Mouse (Mus musculus): ENCODE measurements around the gene Fam205a2. TPM values are rescaled to one million over a fixed set of nuclear protein-coding genes. Genes with fewer than 3 reads are reported as not detected.
"Not testable (repeated sequence)": the region's sequence is repeated elsewhere in the genome, so short reads cannot be mapped to it uniquely, and the experiment has no call there.

The Fam205a2 gene
- polyA plus RNA-seq (2015; fragmentation: Nextera tagmentation; extraction: Ambion mirVana): not detected in 2 replicates

- ATAC-seq (ENCODE audit: low FRiP score, low TSS enrichment); H3K4me2 ChIP-seq (replicated peaks; ENCODE audit: low read depth, low read length): not testable (repeated sequence)
- no CpG with 5 or more reads among the region's 1 CpGs for WGBS
Observed at GRCm38 (mm10) chr4:42528075-42528474, at the start of gene Fam205a2. Gene Fam205a2 (minus strand): TSS chr4:42528175.

More at GRCm38 (mm10) chr4:42528075-42528474, at the start of gene Fam205a2:
- H3K9ac ChIP-seq (replicated peaks; ENCODE audit: low read length); H3K4me3 ChIP-seq (ENCODE audit: low read length); H3K27me3 ChIP-seq (ENCODE audit: insufficient read depth, low read length); H3K4me1 ChIP-seq (ENCODE audit: insufficient read depth, low read length); H3K9me3 ChIP-seq (ENCODE audit: low read length); H3K36me3 ChIP-seq (ENCODE audit: insufficient read depth, low read length); H3K27ac ChIP-seq (ENCODE audit: low read length): not testable (repeated sequence)

Other genes with a start within 250 kb of the Fam205a2 start
- not detected in 2 replicates for gene Gm21953, start 233.9 kb downstream of the Fam205a2 start, polyA plus RNA-seq (2015; fragmentation: Nextera tagmentation; extraction: Ambion mirVana)
- not detected in 2 replicates for gene Fam205a3, start 209.8 kb downstream of the Fam205a2 start, polyA plus RNA-seq (2015; fragmentation: Nextera tagmentation; extraction: Ambion mirVana)
- not detected in 2 replicates for gene Gm21586, start 88.8 kb downstream of the Fam205a2 start, polyA plus RNA-seq (2015; fragmentation: Nextera tagmentation; extraction: Ambion mirVana)
- not detected in 2 replicates for gene Gm2163, start 61.4 kb downstream of the Fam205a2 start, polyA plus RNA-seq (2015; fragmentation: Nextera tagmentation; extraction: Ambion mirVana)
- gene Gm10591, start 84.0 kb upstream of the Fam205a2 start, polyA plus RNA-seq (2015; fragmentation: Nextera tagmentation; extraction: Ambion mirVana): 0.64 and 0.65 TPM in 2 replicates
- 0.26 and 0.30 TPM in 2 replicates for gene Gm2564, start 101.5 kb upstream of the Fam205a2 start, polyA plus RNA-seq (2015; fragmentation: Nextera tagmentation; extraction: Ambion mirVana)
- gene Ccl27b, start 127.1 kb upstream of the Fam205a2 start, polyA plus RNA-seq (2015; fragmentation: Nextera tagmentation; extraction: Ambion mirVana): not detected in 2 replicates
- gene Il11ra2, start 133.7 kb upstream of the Fam205a2 start, polyA plus RNA-seq (2015; fragmentation: Nextera tagmentation; extraction: Ambion mirVana): not detected in 2 replicates
- gene 4930578G10Rik, start 207.4 kb upstream of the Fam205a2 start, polyA plus RNA-seq (2015; fragmentation: Nextera tagmentation; extraction: Ambion mirVana): 0.45 TPM in 1 of 2 replicates, not detected in the other
- 0.54 TPM in 1 of 2 replicates, not detected in the other for gene Ccl19, start 228.4 kb upstream of the Fam205a2 start, polyA plus RNA-seq (2015; fragmentation: Nextera tagmentation; extraction: Ambion mirVana)
- 68.5 and 77.1 TPM in 2 replicates for gene Ccl21a, start 245.8 kb upstream of the Fam205a2 start, polyA plus RNA-seq (2015; fragmentation: Nextera tagmentation; extraction: Ambion mirVana)

Data from kidney, embryonic 16.5 days (tissue).